Mouse (Mus musculus) cerebellum, postnatal 25 days (tissue): ENCODE measurements at regions not wholly inside any gene's neighbourhood (a gene's known extent, or its start where the extent isn't known, plus 50 kb on each side); places are given as distances from the start of the nearest gene placed in this dataset.

Experiments
- DNase-seq, 2 experiments: peaks; one replicate each; pipeline ENCODE4 v3.0.0; 2021; ENCODE audit warnings: mixed read lengths in 2 of 2

GRCm38 (mm10) chr12:95937705-95938104 is 245.7 kb downstream of the Flrt2 start:
- DNase-seq: no peak

GRCm38 (mm10) chr12:95940465-95941012 is 248.5 kb downstream of the Flrt2 start:
- DNase-seq: no peak

GRCm38 (mm10) chr12:95959786-95960504 is 267.9 kb downstream of the Flrt2 start:
- DNase-seq: no peak

GRCm38 (mm10) chr12:95960505-95960871 is 268.5 kb downstream of the Flrt2 start:
- no peak for DNase-seq

- no peak for DNase-seq
Measured at GRCm38 (mm10) chr12:95962817-95963216, 270.8 kb downstream of the Flrt2 start.

GRCm38 (mm10) chr12:95988669-95989288 is 296.8 kb downstream of the Flrt2 start:
- no peak for DNase-seq

GRCm38 (mm10) chr12:95994963-95995362 is 302.9 kb downstream of the Flrt2 start:
- no peak for DNase-seq

GRCm38 (mm10) chr12:96030180-96030579 is 338.2 kb downstream of the Flrt2 start:
- DNase-seq: no peak

GRCm38 (mm10) chr12:96075365-96075764 is 383.3 kb downstream of the Flrt2 start:
- no peak for DNase-seq

GRCm38 (mm10) chr12:96090995-96091394 is 399.0 kb downstream of the Flrt2 start:
- no peak for DNase-seq

GRCm38 (mm10) chr12:96106254-96106653 is 414.2 kb downstream of the Flrt2 start:
- DNase-seq: no peak

GRCm38 (mm10) chr12:96114727-96115379 is 422.8 kb downstream of the Flrt2 start:
- no peak for DNase-seq

GRCm38 (mm10) chr12:96117553-96117952 is 425.5 kb downstream of the Flrt2 start:
- no peak for DNase-seq

GRCm38 (mm10) chr12:96124156-96124931 is 432.3 kb downstream of the Flrt2 start:
- no peak for DNase-seq

GRCm38 (mm10) chr12:96129870-96130454 is 437.9 kb downstream of the Flrt2 start:
- DNase-seq: no peak

GRCm38 (mm10) chr12:96130796-96131512 is 438.9 kb downstream of the Flrt2 start:
- DNase-seq: no peak

- DNase-seq: no peak
Measured at GRCm38 (mm10) chr12:96134136-96134535, 442.1 kb downstream of the Flrt2 start.

GRCm38 (mm10) chr12:96141748-96142147 is 449.7 kb downstream of the Flrt2 start:
- no peak for DNase-seq

- DNase-seq: no peak
Measured at GRCm38 (mm10) chr12:96154095-96154494, 462.1 kb downstream of the Flrt2 start.

GRCm38 (mm10) chr12:96167551-96167950 is 475.5 kb downstream of the Flrt2 start:
- no peak for DNase-seq

- no peak for DNase-seq
Measured at GRCm38 (mm10) chr12:96198928-96199327, 506.9 kb downstream of the Flrt2 start.

GRCm38 (mm10) chr12:96201855-96202254 is 509.8 kb downstream of the Flrt2 start:
- DNase-seq: no peak
